Mouse (Mus musculus): Measurements from ENCODE around the gene Trub2.
A peak's percentile ranks its signal among the peaks of the same experiment; 100 is the strongest.
"Not testable (repeated sequence)": the region's sequence is repeated elsewhere in the genome, so short reads cannot be mapped to it uniquely, and the experiment has no call there.

Trub2 gene

DNA sequence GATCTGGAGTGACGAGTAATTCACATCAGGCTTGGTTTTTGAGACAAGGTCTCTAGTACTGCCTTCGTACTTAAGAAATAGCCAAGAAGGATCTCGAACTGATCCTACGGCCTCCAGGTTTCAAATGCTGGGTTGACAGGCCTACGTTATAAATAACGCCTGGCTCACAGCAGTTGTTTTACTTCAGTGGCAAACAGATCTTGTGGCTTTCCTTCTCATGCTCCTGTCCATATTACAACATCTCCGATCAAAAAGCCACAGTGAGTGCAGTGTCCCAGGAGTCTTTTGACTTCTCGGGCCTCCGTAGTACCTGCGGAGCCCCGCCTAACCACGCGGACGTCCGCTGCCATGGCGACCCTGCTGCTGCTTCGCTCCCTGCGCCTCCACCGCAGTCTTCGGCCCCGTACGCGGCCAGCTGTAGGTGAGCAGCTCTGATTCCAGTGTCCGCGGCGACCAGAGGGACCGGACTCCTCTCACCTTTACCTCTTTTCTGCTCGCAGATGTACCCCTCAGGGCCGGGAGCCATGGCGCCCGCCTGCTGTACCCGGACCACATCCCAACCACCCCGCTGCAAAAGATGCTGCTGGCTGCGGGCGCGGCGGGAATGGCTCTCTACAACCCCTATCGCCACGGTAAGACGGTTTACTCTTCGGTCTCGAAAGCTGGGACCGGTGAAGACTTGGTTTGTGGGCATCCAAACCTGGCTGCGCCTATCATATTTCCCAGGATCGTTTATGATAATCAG is at the start of gene Trub2:
Trub2 (minus strand) TSS at position 566 of the 745 bp plus-strand sequence.
- DNase-seq (ENCODE audit: low spot score) = peak; percentile 81

DNA sequence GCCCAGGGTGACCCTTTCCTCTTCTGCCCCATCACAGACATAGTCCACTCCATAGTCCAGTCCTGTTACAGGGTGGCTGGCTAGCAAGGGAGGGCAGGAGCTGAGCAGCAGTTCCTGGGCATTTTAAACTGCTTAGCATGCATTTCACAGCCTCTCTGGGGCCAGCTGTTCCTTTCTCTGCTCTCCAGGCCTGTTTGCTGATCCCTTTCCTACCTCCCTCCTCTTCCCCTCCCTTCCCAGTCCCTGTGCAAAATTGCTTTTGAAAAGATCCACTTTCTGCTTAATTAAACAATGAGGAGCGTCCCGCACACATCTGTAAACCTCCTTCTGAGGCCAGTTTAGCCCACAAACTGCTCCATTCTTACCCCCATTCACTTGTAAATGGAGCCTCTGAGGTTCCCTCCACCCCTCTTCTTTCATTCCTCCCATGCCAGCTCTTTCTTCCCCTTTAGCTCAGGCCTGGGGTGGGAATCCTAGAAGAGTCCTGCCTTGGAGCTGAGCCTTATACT is 47.1 kb upstream of the Trub2 start:
- DNase-seq (ENCODE audit: low spot score) = no peak

DNA sequence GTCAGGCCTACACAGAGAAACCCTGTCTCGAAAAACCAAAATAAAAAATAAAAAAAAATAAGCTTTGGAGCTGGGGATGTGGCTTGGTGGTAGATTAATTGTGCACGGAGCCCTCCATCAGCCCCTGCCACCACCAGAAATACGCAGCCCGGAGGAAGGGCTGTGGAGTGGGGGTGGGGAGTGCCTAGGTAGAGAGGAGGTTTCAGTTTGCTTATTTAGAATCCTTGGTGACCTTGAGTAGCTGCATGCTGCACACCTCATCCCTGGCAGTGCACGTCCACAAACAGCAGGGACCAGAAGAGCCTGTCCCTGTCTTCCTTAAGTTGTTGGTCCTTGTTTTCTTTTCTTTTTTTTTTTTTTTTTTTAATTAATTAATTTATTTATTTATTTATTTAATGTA is 45.5 kb upstream of the Trub2 start:
- DNase-seq (ENCODE audit: low spot score) = no peak

DNA sequence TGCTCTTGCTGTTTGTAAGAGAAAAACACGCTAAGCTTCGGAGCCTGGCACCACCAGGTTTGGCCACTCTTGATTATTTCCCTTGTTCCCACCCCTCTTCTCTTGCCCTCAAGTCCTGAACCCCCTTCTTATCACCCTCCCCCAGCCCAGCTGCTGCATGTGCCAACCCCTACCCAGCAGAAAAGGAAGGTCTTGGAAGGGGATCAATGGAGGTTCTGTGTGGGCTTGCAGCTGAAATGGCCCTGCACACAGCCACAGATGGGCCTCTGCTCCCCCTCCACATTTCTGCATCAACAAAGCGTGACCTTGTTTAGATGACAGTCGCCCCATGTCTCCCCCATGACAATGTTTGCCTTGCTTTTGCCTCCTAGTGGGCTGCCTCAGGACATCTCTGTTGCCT is 42.8 kb upstream of the Trub2 start:
- no peak for DNase-seq (ENCODE audit: low spot score)

DNA sequence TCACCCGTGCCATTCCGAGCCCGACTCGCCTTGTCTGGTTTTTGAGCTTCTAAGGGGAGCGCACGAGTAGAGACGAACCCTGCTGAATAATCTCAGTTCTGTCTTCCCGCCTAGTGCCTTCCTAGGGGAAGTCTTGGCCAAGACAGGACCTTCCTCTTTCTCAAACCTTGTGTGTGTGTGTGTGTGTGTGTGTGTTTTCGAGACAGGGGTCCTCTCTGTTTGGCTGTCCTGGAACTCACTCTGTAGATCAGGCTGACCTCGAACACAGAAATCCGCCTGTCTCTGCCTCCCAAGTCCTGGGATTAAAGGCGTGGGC is 39.4 kb upstream of the Trub2 start:
- no peak for DNase-seq (ENCODE audit: low spot score)

DNA sequence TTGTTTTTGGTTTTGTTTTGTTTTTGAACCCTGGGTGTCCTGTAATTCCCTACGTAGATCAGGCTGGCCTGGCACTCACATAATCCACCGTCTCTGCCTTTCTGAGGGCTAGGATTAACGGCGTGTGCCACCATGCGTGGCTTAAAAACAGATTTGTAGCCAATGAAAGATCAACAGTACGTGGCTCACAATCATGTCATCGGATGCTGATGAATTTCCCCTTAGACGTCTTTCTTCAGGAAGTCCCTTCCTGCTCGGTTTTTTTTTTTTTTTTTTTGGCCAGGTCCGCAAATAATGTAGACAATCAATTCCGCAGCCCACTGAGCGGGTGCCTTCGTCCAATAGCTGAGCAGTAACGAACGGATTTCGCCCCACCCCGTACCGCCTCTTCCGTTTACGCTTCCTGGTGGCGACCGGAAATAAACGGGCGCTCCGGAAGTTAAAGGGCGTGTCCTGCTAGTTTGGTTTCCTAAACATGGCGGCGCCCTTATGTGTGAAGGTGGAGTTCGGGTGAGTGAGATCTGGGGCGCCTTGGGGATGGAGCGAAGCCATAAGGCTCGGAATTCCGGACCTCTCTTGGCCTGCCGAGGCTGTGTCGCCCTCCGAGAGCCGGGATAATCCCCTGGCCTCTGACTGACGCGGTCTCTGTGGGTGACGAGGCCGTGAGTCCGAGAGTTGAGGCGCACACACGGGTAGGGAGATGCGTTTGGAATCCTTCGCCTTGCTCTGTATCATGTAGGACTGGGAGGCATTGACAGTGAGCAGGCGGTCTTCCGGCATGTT is 38.8 kb upstream of the Trub2 start:
- DNase-seq (ENCODE audit: low spot score) = peak; percentile 96

DNA sequence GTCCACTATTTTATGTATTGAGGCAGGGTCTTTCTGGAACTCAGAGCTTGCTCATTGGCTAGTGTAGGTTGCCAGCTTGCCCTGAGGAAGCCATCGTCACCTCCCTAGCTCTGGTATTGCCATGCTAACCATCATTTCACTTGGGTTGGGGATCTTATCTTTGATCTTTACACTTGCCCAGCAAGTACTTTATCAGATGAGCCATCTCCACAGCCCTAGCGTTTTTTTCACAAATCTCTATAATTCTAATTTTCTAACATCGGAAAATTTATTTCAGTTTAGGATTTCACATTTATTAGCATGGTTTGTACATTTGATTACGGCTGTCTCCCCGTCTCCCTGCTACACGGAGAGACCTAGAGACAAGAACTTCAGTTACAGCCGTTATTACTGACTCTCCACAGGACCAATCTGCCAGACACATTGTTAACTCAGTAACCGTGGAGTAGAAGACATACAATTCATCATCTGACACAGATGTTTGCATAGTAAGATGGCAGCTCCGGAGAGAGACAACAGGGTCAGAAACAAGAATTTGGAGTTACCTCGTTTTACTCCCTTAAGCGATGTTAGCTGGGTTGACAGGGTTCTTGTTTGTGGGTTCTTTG is 38.1 kb upstream of the Trub2 start:
- no peak for DNase-seq (ENCODE audit: low spot score)

DNA sequence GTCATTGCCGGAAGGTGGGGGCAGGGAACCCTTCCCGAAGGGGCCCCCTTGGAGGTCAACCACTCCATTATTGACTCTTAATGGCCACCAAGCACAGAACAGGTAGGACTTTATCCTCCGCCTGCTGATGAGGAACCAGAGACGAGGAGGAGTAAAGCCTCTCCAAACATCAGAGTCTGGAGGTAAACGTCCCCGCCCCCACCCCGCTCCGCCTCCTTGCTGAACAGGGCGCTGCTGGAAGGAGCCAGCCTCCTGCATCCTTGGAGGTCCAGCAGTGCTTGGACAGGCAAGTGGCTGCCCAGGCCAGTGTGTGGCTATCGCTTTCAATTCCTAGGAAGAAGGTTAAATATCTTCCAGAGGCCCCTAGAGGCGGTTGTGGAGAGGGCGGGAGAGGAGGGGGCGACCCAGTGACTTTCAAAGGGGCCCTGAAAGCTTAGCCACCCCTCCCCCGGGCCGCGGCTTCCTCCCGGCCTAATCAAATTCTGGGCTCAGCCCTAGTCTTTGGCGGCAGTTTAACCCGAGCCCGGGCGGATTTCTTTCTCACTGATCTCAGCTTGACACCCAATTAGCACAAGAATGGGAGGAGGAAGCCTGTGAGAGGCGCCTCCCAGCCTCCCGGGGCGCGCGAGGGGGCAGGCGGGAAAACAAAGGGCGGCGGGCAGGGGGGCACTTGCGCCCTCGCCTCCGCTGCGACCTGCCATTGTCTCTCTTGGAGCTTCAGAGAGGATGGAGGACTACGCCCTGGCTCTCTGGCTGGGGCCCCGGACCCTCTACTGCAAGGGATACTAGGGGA is 31.9 kb upstream of the Trub2 start, which contains the start of gene Urm1:
Urm1 (plus strand) TSS at position 51 of the 793 bp plus-strand sequence.
- DNase-seq (ENCODE audit: low spot score) = peak; percentile 45

DNA sequence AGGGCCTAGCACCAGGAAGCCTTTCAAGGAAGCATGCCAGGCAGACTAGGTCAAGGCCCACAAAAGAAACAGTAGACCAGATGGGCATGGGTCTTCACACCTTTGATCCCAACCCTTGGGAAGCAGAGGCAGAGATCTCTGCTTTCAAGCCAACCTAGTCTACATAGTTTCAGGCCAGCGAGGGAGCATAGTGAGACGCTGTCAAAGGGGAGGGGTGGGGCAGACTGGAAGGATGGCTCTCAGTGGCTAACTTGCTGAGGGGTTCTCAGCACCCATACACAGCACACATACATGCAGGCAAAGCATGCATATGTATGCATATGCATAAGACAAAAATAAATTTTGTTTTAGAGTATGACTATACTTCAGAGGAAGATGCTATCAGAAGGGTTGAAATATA is 31.1 kb upstream of the Trub2 start:
- DNase-seq (ENCODE audit: low spot score) = no peak

DNA sequence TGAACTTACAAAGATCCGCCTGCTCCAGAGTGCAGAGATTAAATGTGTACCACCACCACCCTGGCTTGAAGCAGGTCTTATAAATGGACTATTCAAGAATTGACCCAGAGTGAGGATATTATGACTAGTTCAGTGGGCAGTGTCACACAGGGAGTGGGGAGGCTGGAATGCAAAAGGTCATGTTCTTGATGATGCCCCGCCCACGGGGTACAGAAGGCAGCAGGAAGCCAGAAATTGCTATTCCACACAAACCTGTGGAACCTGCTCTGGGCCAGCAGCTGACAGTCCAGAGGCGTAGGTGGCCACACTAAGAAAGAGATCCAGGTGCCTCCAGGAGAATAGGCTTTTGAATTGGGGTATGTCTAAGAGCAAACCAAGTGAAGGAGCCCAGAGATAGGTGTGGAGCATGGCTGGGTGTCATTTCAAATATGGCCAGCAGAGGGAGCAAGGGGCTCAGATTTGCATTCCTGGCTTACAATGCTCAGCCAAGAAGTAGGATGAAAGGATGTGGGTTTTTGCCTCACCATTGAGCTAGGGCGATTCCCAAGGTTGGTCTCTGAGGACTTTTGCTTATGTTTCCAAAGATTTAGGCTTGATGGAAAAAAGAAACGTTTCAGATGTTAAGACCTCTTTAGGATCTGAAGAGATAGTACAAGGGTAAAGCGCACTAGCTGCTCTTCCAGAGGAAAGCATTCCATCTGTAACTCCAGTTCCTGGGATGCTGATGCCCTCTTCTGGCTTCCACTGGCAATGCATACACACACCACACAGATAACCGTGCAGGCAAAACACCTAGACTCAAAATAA is 29.3 kb upstream of the Trub2 start:
- peak; percentile 74 for DNase-seq (ENCODE audit: low spot score)

DNA sequence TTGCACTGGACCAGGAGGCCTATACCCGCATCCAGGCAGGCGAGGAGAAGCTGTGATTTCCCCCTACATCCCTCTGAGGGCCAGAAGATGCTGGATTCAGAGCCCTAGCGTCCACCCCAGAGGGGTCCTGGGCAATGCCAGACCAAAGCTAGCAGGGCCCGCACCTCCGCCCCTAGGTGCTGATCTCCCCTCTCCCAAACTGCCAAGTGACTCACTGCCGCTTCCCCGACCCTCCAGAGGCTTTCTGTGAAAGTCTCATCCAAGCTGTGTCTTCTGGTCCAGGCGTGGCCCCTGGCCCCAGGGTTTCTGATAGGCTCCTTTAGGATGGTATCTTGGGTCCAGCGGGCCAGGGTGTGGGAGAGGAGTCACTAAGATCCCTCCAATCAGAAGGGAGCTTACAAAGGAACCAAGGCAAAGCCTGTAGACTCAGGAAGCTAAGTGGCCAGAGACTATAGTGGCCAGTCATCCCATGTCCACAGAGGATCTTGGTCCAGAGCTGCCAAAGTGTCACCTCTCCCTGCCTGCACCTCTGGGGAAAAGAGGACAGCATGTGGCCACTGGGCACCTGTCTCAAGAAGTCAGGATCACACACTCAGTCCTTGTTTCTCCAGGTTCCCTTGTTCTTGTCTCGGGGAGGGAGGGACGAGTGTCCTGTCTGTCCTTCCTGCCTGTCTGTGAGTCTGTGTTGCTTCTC is 27.5 kb upstream of the Trub2 start:
- no peak for DNase-seq (ENCODE audit: low spot score)

DNA sequence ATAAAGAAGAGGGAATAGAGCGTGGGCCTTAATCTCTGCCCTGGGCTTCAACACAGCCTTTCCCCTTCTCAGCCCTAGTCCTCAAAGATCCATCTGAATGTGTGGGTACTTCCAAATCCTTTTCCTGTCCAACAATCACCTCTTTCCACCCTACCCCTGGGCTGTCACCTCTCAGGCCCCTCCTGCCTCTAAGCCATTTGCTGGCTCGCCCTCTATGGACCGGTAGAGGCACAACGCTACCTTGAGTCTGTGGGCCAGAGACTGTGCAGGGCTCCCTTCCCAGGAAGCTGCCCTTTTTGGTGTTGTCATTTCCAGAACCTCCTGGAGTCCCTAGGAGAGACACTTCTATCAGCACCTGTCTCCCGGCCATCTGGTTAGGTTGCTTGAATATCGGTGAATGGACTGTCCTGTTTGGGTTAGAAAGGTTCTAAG is 15.1 kb upstream of the Trub2 start:
- peak; percentile 18 for DNase-seq (ENCODE audit: low spot score)

DNA sequence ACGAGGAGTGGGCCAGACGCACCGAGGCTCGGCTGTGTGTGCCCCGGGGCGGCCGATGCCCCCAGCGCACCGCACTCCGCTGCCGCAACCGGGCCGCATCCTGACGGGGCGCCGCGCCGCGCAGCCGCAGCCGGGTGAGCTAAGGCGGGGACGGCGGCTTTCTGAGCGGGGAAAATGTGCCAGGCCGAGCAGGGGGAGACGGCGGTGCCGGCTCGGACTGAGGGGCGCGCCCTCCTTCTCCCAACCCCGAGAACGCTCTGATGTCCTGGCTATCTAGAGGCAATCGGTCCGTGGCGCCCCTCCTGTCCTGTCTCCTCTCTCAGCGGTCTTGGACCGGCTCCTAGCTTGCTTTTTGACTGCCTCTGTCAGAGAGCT is 14.5 kb upstream of the Trub2 start:
- peak; percentile 12 for DNase-seq (ENCODE audit: low spot score)

DNA sequence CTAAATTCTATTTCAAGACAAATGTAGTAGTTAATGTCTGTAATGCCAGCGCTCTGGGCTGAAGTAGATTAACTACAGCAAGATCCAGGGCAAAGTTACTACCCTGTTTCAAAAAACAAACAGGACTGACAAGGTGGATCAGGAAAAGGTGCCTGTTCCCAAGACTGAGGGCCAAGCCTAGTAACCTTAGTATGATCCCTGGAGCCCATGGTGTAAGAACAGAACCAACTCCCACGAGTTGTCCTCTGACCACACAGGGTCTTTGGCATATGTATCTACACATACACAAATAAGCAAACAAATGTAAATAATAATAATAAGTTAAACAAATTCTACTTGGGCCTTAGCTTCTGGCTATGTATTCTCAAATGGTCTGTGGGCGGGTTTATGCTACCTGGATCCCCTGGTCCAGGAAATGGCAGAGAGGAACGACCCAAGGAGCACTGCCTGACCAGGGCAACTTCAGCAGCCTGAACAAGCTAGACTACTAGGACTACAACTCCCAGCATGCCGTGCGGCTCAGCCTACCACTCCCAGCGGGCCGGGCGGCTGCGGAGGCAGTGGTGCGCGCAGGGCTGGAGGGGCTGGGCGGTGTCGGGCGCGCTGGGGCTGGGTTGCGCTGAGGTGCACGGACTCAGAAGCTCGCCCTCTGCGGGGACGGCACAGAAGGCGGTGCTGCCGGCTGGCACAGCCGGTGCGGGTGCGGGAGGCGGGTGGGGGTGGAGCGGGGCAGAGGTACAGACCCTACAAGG is 13.9 kb upstream of the Trub2 start, which contains the start of gene Slc27a4:
Slc27a4 (plus strand) TSS at position 560 of the 752 bp plus-strand sequence.
- DNase-seq (ENCODE audit: low spot score) = peak; percentile 81

DNA sequence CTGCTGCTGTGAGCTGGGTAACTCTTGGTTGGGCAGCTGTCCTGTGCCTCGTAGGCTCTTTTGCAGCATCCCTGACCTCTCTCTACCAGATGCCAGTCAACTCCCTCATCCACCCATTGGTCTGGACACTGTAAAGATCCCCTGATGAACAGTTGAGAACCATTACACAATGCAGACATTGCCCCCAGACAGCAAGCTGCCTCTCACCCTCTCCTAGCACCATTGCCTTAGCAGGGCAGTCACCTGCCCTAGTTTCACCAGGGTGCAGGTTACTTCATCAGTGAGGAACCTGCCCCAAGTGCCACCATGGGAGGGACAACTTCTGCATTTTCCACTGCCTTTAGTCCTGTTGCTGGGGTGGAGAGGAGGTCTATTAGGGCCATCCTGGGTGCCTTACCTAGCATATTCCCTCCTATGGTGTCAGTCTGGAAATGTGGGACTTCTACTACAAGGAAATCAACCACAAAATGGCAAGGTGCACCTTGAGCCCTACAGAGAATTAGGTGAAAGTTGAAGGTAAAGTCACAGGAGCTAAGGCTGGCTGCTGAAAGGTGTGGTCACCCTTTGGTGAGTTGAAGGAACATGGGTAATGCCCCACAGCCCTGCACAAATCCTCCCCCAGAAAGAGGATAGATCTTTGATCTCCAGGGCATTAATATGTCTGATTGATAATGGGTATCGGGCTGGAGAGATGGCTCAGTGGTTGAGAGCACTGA is 4.6 kb upstream of the Trub2 start:
- DNase-seq (ENCODE audit: low spot score) = no peak

DNA sequence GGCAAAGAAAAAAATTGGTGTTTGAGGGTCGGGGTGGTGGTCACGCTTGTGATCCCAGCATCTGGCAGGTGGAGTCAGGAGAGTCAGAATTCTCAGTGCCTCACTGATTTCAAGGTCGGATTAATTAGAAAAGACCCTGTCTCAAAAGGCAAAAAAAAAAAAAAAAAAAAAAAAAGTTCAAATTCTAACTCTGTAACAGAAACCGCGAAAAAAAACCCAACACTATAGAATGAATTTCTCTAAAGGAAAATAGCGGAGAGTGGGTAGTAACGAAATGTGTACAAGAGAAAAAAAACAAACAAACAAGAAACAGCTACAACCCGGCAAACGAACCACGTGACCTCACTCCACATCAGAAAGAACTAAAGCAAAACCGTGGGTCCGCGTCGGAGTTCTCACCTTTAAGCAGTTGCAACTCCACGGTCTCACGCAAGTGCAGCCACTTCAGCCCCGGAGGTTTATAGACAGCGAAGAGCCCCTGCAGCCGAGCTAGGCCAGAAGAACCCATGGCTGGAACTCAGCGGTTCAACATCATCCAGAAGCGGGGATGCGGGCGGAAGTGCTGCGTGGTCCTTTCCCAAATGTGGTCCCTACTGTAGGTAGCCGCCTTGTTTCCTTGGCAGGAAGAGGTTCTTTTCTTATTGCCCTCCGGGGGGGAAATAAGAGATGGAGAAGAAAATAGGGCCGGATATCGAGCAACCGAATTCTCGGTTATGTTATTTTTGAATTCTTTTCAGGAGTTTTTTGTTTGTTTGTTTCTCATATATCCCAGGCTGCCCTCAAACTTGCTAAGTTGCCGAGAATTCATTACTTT is 991 bp downstream of the Trub2 start, which contains the start of gene Coq4:
Coq4 (plus strand) TSS at position 390 of the 814 bp plus-strand sequence.
- DNase-seq (ENCODE audit: low spot score) = peak; percentile 94

DNA sequence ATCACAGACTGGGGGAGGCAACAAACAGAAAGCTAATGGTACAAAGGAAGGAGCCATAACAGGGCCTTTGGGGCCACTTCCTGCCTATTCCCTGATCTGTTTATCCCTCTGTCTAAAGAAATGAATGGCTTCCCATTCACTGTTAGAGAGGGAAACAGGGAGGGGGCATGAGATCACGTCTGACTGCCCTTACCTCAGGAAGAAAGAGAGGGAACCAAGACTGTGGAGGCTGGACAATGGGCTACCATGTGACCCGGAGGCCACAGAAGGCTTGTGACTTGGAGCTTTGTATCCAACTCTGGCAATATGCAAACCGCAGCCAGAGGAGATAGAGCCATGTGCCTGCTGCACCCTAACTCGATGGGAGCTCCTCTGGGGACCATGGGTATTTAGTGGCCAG is 4.0 kb downstream of the Trub2 start:
- no peak for DNase-seq (ENCODE audit: low spot score)

DNA sequence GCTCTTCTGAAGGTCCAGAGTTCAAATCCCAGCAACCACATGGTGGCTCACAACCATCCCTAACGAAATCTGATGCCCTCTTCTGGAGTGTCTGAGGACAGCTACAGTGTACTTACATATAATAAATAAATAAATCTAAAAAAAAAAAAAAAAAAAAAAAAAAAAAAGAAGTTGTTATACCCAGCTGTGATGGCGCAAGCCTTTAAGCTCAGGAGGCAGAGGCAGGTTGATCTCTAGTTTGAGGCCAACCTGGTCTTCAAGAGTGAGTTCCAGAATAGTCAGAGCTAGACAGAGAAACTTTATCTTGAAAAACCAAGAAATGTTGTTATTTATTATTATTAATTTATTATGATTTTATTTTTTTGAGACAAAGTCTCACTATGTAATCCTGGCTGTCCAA is 7.0 kb downstream of the Trub2 start:
- DNase-seq (ENCODE audit: low spot score) = not testable (repeated sequence)

All from c-Kit-positive CD71-positive TER-119-positive erythroid progenitor cells, embryonic 14.5 days (primary cell).